Mouse (Mus musculus) limb, embryonic 13.5 days (tissue): ENCODE results near the gene Cyp39a1. TPM values are rescaled to one million over a fixed set of nuclear protein-coding genes. Genes with fewer than 3 reads are reported as not detected.

Source experiments
- ATAC-seq: fragments of 200-750 bp; cut with Nextera tagmentation; 2 replicates; pipeline ENCODE4 v1.8.0; 2017; ENCODE audit warnings: low read depth, moderate number of reproducible peaks, moderate TSS enrichment; ENCODE audit not compliant: low FRiP score
- H3K27ac ChIP-seq: fragments of 300-500 bp; sonication (generic); 2 replicates; pipeline ENCODE4 v1.5.1; 2015; ENCODE audit warnings: inconsistent platforms, mild to moderate bottlenecking, moderate library complexity
- H3K27me3 ChIP-seq: fragments of 300-500 bp; sonication (generic); 2 replicates; pipeline ENCODE4 v1.6.1; 2015; ENCODE audit warnings: mild to moderate bottlenecking, inconsistent platforms
- H3K36me3 ChIP-seq: fragments of 300-500 bp; sonication (generic); 2 replicates; pipeline ENCODE4 v1.6.1; 2015; ENCODE audit warnings: inconsistent platforms, mild to moderate bottlenecking, moderate library complexity
- H3K4me1 ChIP-seq: fragments of 300-500 bp; sonication (generic); 2 replicates; pipeline ENCODE4 v1.6.1; 2015; ENCODE audit warnings: inconsistent platforms
- H3K4me2 ChIP-seq: fragments of 300-500 bp; sonication (generic); replicated peaks from 2 replicates; pipeline ENCODE4 v1.6.1; 2015; ENCODE audit warnings: inconsistent platforms, mild to moderate bottlenecking, moderate library complexity
- H3K4me3 ChIP-seq: fragments of 300-500 bp; sonication (generic); 2 replicates; pipeline ENCODE4 v1.5.1; 2015; ENCODE audit warnings: moderate library complexity, mild to moderate bottlenecking, inconsistent platforms
- H3K9ac ChIP-seq: fragments of 300-500 bp; sonication (generic); 2 replicates; pipeline ENCODE4 v1.6.1; 2015; ENCODE audit warnings: mild to moderate bottlenecking, inconsistent platforms
- H3K9me3 ChIP-seq: fragments of 300-500 bp; sonication (generic); 2 replicates; pipeline ENCODE4 v1.6.1; 2016; ENCODE audit warnings: inconsistent platforms
- whole genome bisulfite sequencing: fragments of 180-500 bp; shearing (Covaris S2); methylation state at CpG from one replicate; pipeline ENCODE4 v1.1.7; 2015; 5-methylcytosine and 5-hydroxymethylcytosine counted together
- polyA plus RNA-seq: library from polyadenylated mRNA; unstranded; fragments of >200 nt; fragmentation: Nextera tagmentation; extraction: Ambion mirVana; gene quantifications from 2 replicates; pipeline ENCODE4 v1.2.1, GENCODE M21; 2015

Cyp39a1 gene
- polyA plus RNA-seq, 1 experiment from 2014 or later: 32.0 TPM

DNA sequence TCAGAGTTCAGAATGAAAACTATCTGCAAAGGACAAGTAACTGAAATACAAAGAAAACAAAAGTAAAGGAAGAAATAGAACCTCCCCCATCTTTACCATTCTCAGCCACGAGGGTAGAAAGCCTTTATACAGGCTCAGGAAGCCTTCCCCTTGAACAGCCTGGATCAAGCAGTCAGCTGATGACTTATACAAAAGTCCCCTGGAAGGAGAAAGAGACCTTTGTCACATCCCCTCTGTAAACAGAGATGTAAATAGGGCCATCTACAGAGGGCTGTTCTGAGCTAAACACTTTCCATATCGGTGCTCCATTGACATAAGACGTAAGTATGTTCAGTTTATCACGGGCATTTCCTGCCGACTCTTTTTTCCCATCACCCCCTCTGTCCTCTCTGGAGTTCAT, 20.3 kb upstream of the Cyp39a1 start:
- H3K36me3 ChIP-seq: peaks cover 73% of the 10 kb centered on the region

GRCm38 (mm10) chr17:43649641-43650436, 17.4 kb upstream of the Cyp39a1 start:
- H3K36me3 ChIP-seq: peaks cover 73% of the 10 kb centered on the region
- WGBS: 90% methylated on average over 10 of the region's 10 CpGs
- no peak overlapping the region for H3K4me3 ChIP-seq
- no peak overlapping the region for H3K27ac ChIP-seq
- no peaks in the 10 kb centered on the region for H3K4me1 ChIP-seq
- no peaks in the 10 kb centered on the region for H3K27me3 ChIP-seq
- no peak overlapping the region for H3K9ac ChIP-seq
- no peaks in the 10 kb centered on the region for H3K9me3 ChIP-seq
- no peak for ATAC-seq
- H3K4me2 ChIP-seq: no peak overlapping the region

More for the DNA sequence above, 20.3 kb upstream of the Cyp39a1 start:
- Histone ChIP-seq H3K4me3 (no peak overlapping the region), H3K27ac (no peak overlapping the region), H3K9ac (no peak overlapping the region), H3K4me2 (no peak overlapping the region), H3K9me3 (no peaks in the 10 kb centered on the region), H3K4me1 (no peaks in the 10 kb centered on the region), H3K27me3 (no peaks in the 10 kb centered on the region)
- 79% methylated on average over 5 of the region's 5 CpGs for WGBS
- no peak for ATAC-seq

- Histone ChIP-seq H3K4me2 (no peak overlapping the region), H3K27me3 (no peaks in the 10 kb centered on the region), H3K9me3 (no peaks in the 10 kb centered on the region), H3K36me3 (peaks cover 64% of the 10 kb centered on the region), H3K27ac (no peak overlapping the region), H3K4me1 (no peaks in the 10 kb centered on the region), H3K4me3 (no peak overlapping the region), H3K9ac (no peak overlapping the region)
- no peak for ATAC-seq
- WGBS: 65% methylated on average over 14 of the region's 14 CpGs
Observed at GRCm38 (mm10) chr17:43651314-43652046, 15.7 kb upstream of the Cyp39a1 start.

DNA sequence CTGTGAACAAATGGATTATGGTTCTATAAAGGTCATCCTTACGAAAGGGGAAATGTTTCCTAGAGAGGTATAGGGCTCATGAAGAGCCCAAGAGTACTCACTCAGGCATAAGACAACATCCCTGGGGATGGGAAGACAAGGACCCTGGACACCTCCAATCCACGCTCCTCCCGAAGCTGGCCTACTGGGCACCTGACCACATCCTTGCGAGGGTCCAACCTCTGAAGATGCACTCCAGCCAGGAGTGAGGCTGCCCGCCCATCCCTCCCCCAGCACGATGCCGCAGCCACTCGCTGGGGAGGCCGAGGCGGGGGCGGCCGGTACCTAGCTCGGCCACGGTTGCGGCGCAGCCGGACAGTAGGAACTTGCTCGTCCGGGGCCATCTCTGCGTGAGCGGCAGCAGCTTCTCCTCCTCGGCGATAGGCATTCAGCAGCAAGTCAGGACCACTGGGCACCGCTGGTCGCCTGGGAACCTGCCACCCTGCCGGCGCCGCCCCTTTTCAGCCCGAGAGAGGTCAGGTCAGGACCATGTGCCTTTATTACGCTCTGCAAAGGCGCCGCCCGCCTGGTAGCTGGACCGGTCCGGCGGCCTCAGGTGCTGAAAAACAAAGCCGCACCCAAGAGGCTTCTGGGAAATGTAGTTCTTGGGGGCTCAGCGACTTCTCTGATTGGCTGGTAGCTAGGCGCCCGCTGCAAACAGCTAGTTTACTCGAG, 492 bp upstream of the Cyp39a1 start, which contains the start of gene Slc25a27:
Slc25a27 (minus strand) TSS at position 639 of the 714 bp plus-strand sequence.
- ATAC-seq: peak; percentile 98
- peak within 1 kb of the TSS; percentile 55; the same call in 1 of the 2 replicates for H3K27ac ChIP-seq
- peak within 1 kb of the TSS; percentile 92 for H3K4me3 ChIP-seq
- H3K36me3 ChIP-seq: peaks cover 3% of the 10 kb centered on the region; the same call in 1 of the 2 replicates
- H3K9me3 ChIP-seq: no peaks in the 10 kb centered on the region
- H3K4me2 ChIP-seq: peak within 1 kb of the TSS; percentile 88
- WGBS: 1% methylated on average over 41 of the region's 41 CpGs
- peaks cover 31% of the 10 kb centered on the region for H3K4me1 ChIP-seq
- H3K9ac ChIP-seq: peak within 1 kb of the TSS; percentile 86
- H3K27me3 ChIP-seq: no peaks in the 10 kb centered on the region

- Histone ChIP-seq H3K4me2 (peak overlapping the region; percentile 88), H3K4me1 (peaks cover 31% of the 10 kb centered on the region), H3K4me3 (peak overlapping the region; percentile 92), H3K27me3 (no peaks in the 10 kb centered on the region), H3K27ac (no peak overlapping the region), H3K36me3 (no peaks in the 10 kb centered on the region), H3K9me3 (no peaks in the 10 kb centered on the region), H3K9ac (0 out of 2 replicates have a peak overlapping the region, but pooled peaks have one; percentile 10)
- WGBS: 78% methylated on average over 6 of the region's 6 CpGs
- no peak for ATAC-seq
Observed at GRCm38 (mm10) chr17:43669145-43669695, 2.0 kb downstream of the Cyp39a1 start.

DNA sequence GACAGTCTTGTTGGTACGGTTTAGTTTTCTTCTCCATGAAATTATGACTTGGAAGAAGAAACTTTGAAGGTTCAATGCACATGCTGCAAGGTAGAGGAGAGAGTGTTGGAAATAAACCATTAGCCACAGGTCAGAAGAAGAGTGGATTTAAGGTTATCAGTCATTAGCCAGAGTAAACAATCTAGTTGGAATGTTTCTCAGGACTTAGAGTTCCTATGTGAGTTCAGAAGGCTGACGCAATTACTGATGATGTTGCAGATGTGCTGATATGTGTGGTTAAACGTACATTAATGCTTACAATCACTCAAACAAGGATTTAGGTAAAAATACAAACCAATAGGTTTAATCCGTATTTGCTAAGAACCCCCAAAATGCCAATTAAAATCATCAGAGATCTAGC, 4.7 kb downstream of the Cyp39a1 start:
- Histone ChIP-seq H3K9ac (no peak overlapping the region), H3K27me3 (no peaks in the 10 kb centered on the region), H3K4me3 (no peak overlapping the region), H3K9me3 (no peaks in the 10 kb centered on the region), H3K4me2 (no peak overlapping the region), H3K36me3 (0 out of 2 replicates have a peak, but pooled peaks cover under 1% of the 10 kb centered on the region), H3K4me1 (peaks cover 16% of the 10 kb centered on the region), H3K27ac (no peak overlapping the region)
- ATAC-seq: no peak
- 85% methylated on average over 4 of the region's 4 CpGs for WGBS

DNA sequence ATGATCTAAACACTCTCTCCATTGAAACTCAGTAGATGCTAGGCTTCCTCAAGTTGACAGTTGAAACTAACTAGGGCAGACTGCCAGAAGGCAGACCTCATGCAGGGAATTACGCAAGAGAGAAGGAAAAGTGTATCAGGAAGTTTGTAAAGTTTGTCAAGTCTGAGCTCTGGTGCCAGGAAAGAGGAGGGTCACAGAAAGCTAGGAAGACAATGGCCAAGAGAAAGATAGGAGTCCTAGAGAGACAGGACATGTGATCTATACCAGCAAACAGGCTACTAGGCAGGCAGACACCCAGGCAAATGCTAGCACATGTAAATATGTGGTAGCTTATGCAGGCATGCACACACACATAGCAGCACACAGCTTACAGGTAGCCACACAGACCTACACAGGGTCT, 8.0 kb downstream of the Cyp39a1 start:
- Histone ChIP-seq H3K4me1 (no peaks in the 10 kb centered on the region), H3K4me2 (no peak overlapping the region), H3K9ac (no peak overlapping the region), H3K36me3 (peaks cover 8% of the 10 kb centered on the region; the same call in 1 of the 2 replicates), H3K27me3 (no peaks in the 10 kb centered on the region), H3K9me3 (no peaks in the 10 kb centered on the region), H3K4me3 (no peak overlapping the region), H3K27ac (no peak overlapping the region)
- 88% methylated on average over 1 of the region's 1 CpGs for WGBS
- no peak for ATAC-seq

DNA sequence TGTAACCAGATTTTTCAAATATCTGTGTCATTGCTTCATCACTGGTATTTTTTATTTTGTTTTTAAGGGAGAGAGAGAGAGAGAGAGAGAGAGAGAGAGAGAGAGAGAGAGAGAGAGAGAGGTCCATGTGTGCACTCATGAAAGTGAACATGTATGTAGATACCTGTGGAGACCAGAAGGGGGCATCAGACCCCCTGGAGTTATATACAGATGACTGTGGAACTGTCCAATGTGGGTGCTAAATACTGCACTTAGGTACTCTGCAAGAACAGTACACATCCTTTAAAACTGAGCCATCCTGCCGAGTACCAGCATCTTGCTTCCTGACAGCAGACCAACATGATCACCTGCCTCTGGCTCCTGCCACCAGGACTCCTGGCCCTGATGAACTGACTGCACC, 9.0 kb downstream of the Cyp39a1 start:
- Histone ChIP-seq H3K4me1 (no peaks in the 10 kb centered on the region), H3K27me3 (no peaks in the 10 kb centered on the region), H3K4me2 (no peak overlapping the region), H3K9ac (no peak overlapping the region), H3K4me3 (no peak overlapping the region), H3K27ac (no peak overlapping the region), H3K36me3 (peaks cover 17% of the 10 kb centered on the region), H3K9me3 (no peaks in the 10 kb centered on the region)
- no peak for ATAC-seq
- 83% methylated on average over 1 of the region's 1 CpGs for WGBS

DNA sequence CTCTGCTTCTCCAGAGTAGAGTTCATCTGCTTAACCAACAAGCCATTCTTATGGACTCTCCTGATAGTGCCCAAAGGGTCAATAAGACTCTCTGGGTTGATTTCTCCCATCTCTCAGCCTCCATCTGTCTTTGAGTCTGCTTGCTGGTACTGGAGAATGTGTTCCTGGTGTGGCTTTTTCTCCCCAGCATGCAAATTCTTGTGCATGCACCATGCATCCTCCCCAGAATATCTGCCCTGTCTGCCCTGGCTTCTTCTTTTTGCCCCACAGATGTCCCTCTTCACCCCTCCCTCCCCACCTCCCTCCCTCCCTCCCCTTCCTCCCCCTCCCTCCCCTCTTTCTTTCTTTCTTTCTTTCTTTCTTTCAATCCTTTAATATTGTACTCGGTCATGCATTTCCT, 10.1 kb downstream of the Cyp39a1 start:
- no peaks in the 10 kb centered on the region for H3K27me3 ChIP-seq
- H3K4me1 ChIP-seq: no peaks in the 10 kb centered on the region
- H3K9ac ChIP-seq: no peak overlapping the region
- H3K36me3 ChIP-seq: peaks cover 21% of the 10 kb centered on the region
- no peak overlapping the region for H3K27ac ChIP-seq
- 60% methylated on average over 1 of the region's 1 CpGs for WGBS
- no peak overlapping the region for H3K4me3 ChIP-seq
- ATAC-seq: no peak
- no peak overlapping the region for H3K4me2 ChIP-seq
- no peaks in the 10 kb centered on the region for H3K9me3 ChIP-seq

DNA sequence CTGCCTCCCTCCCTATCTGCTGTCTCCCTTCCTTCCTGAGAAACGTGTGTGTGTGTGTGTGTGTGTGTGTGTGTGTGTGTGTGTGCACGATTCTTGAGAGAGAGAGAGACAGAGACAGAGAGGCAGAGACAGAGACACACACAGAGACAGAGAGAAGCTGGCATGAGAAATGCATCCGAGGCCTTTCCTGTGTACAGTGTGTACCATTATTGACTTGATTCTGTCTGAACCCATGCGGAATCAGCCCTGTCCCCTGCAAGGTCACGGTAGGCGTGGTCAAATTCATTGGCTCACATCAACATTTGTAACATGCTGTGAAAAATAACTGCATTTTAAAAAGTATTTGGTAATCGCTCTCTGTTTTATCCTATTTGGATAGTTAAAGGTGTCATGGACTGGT, 16.9 kb downstream of the Cyp39a1 start:
- Histone ChIP-seq H3K9me3 (no peaks in the 10 kb centered on the region), H3K4me2 (no peak overlapping the region), H3K36me3 (peaks cover 41% of the 10 kb centered on the region), H3K27ac (no peak overlapping the region), H3K4me1 (no peaks in the 10 kb centered on the region), H3K27me3 (no peaks in the 10 kb centered on the region), H3K4me3 (no peak overlapping the region), H3K9ac (no peak overlapping the region)
- no peak for ATAC-seq
- WGBS: 79% methylated on average over 6 of the region's 7 CpGs

GRCm38 (mm10) chr17:43684638-43685037, 17.4 kb downstream of the Cyp39a1 start:
- H3K27me3 ChIP-seq: no peaks in the 10 kb centered on the region
- peaks cover 41% of the 10 kb centered on the region for H3K36me3 ChIP-seq
- no peaks in the 10 kb centered on the region for H3K9me3 ChIP-seq
- no peak overlapping the region for H3K4me3 ChIP-seq
- no peak overlapping the region for H3K9ac ChIP-seq
- WGBS: 92% methylated on average over 5 of the region's 5 CpGs
- ATAC-seq: no peak
- H3K4me2 ChIP-seq: no peak overlapping the region
- no peaks in the 10 kb centered on the region for H3K4me1 ChIP-seq
- no peak overlapping the region for H3K27ac ChIP-seq
